Mouse (Mus musculus) left cerebral cortex, adult 9 months (tissue): Measurements from ENCODE around the gene Cyp2a22.
"Not testable (repeated sequence)": the region's sequence is repeated elsewhere in the genome, so short reads cannot be mapped to it uniquely, and the experiment has no call there.

Experiments used
- DNase-seq, 2 experiments: peaks; one replicate each; pipeline ENCODE4 v3.0.0; 2022; ENCODE audit warnings: low spot score in 2 of 2

Gene Cyp2a22

DNA sequence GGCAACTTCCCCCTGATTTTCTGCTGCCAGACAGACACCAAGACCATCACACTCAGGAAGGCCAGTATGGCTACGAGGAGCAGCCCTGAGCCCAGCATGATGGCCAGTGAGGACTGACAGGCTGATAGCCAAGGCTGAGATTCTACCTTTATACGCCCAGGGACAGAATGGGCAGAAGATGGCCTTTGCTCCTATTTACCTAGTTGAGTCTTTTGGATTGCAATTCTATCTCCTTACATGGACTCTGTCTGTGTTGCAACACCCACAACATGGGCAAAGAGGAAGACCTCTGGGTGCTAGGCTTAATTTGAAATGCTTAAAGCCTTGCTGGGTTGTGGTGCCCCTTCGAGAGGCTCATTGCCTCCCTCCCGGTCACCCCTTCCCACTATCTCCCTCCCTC, at the start of gene Cyp2a22:
TSS of gene Cyp2a22 (minus strand) at position 123 of the 400 bp plus-strand sequence.
- DNase-seq: no peak

GRCm38 (mm10) chr7:26983151-26983550, 44.0 kb upstream of the Cyp2a22 start:
- DNase-seq: not testable (repeated sequence)

DNA sequence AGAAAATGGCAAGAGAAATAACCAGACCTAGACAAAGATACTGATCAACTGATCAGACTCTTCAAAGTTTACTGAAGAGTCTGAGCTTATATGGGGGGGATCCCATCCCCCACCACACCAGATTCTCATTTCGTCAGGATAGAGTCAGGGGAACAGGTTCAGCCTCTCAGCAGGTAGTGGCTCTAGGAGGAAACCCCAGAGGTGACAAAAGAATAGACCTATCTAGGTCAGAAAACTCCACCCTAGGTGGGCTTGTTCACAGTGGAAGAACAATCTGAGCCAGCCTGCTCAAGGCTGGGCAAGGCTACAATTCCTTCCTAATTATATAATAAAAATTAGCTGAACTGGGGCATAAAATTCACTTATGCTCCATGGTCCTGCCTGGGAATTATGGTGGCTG, 43.4 kb upstream of the Cyp2a22 start:
- no peak for DNase-seq

- not testable (repeated sequence) for DNase-seq
These were observed 42.8 kb upstream of the Cyp2a22 start for GRCm38 (mm10) chr7:26981937-26982336.

- not testable (repeated sequence) for DNase-seq
These were observed 42.3 kb upstream of the Cyp2a22 start for GRCm38 (mm10) chr7:26981464-26981863.

- DNase-seq: not testable (repeated sequence)
These were observed 23.2 kb upstream of the Cyp2a22 start for GRCm38 (mm10) chr7:26962371-26962770.

GRCm38 (mm10) chr7:26953306-26953705, 14.1 kb upstream of the Cyp2a22 start:
- not testable (repeated sequence) for DNase-seq

DNA sequence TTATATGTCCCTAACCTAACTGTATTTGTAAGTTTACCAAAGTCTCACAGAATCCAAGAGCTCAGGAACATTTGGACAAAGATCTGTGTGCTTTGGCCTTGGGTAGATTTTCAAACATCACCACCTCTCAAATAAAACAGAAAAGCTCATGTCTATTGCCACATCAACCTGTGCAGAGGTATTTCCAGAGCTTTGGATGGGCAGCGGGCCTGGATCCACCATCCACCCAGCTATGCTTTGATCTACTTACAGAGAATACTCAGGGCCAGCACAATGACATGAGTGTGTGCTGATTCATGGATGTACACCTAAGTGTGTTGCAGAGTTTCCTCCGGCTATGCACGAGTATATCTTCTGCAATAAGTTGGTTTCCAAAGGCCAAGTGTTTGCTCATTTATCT, 13.5 kb upstream of the Cyp2a22 start:
- not testable (repeated sequence) for DNase-seq

- not testable (repeated sequence) for DNase-seq
These were observed 2.2 kb upstream of the Cyp2a22 start for GRCm38 (mm10) chr7:26941320-26941925.

GRCm38 (mm10) chr7:26917114-26917513, 22.1 kb downstream of the Cyp2a22 start:
- not testable (repeated sequence) for DNase-seq
